8 mouse cellular contexts compared by ENCODE assay signal in genomic region chr10:80248971-80249640, GRCm38 (mm10). TPM values are rescaled to one million over a fixed set of nuclear protein-coding genes. Genes with fewer than 3 reads are reported as not detected.
DNase-seq lines count a peak whose midpoint lies in the region; ATAC-seq lines count a peak whose summit lies in the region.

Ndufs7 (plus strand) TSS chr10:80249121.

- no peaks in the 10 kb centered on the region for H3K27me3 ChIP-seq in intestine, embryonic 14.5 days (replicated peaks; ENCODE audit: control insufficient read depth, insufficient read depth, low read length)

- peaks cover 10% of the 10 kb centered on the region for H3K4me1 ChIP-seq in intestine, embryonic 14.5 days (replicated peaks; ENCODE audit: control insufficient read depth, insufficient read depth, low read length)

- peak within 1 kb of the TSS; percentile 86 for H3K9ac ChIP-seq in intestine, embryonic 14.5 days (ENCODE audit: low read length)

- H3K4me2 ChIP-seq in intestine, embryonic 14.5 days (ENCODE audit: low read length): peak within 1 kb of the TSS; percentile 91

- H3K36me3 ChIP-seq in intestine, embryonic 14.5 days (ENCODE audit: control insufficient read depth, insufficient read depth, low read length): peaks cover 24% of the 10 kb centered on the region

- no peaks in the 10 kb centered on the region for H3K9me3 ChIP-seq in intestine, embryonic 14.5 days (ENCODE audit: control insufficient read depth, low read length)

- intact Hi-C loops in left cerebral cortex, postnatal 14 days (cut with DNase I): loop anchor here (5.0 kb wide), 1 partner anchor 52 kb away; no protein-coding TSS in a partner anchor

- peak; percentile 94 to 97 for DNase-seq in adrenal gland, adult 18-20 months (ENCODE audit: low spot score in 2 of 2)
- DNase-seq in embryo, embryonic 11 days: peak; percentile 93
- peak; percentile 89 for DNase-seq in gastrocnemius, postnatal 25 days
- peak; percentile 99 for DNase-seq in intestine, embryonic 14.5 days (ENCODE audit: low spot score)
- DNase-seq in left cerebral cortex, postnatal 14 days (ENCODE audit: low spot score in 2 of 2): peak; percentile 97 to 98
- DNase-seq in mesoderm, embryonic 11.5 days (ENCODE audit: low read depth, low spot score): peak; percentile 94
- DNase-seq in right cerebral cortex, postnatal 36 days (ENCODE audit: low spot score in 2 of 2): peak; percentile 92 to 93
- DNase-seq in yolk sac, embryonic 10.5 days (ENCODE audit: low spot score): peak; percentile 92

- peak within 1 kb of the TSS; percentile 94 for H3K4me3 ChIP-seq in intestine, embryonic 14.5 days (ENCODE audit: low read depth, low read length)

- ATAC-seq in intestine, embryonic 14.5 days (replicated peaks; ENCODE audit: low FRiP score, low TSS enrichment, low read depth): peak; percentile 90

- H3K27ac ChIP-seq in intestine, embryonic 14.5 days (ENCODE audit: low read depth): peak within 1 kb of the TSS; percentile 91

- under 1% methylated on average over 53 of the region's 53 CpGs for WGBS in intestine, embryonic 14.5 days

RNA-seq across cellular contexts. Expression of gene Ndufs7, which starts in this region (rescaled TPM):
- total RNA-seq in adrenal gland, adult 18-20 months (2021): 100 to 1,000 TPM; 294 to 370 TPM
- total RNA-seq in gastrocnemius, postnatal 25 days (2021): 100 to 1,000 TPM; 508 to 524 TPM
- 453 and 498 TPM in 2 replicates for polyA plus RNA-seq in intestine, embryonic 14.5 days (2014; fragmentation: Nextera tagmentation; extraction: Ambion mirVana)
- 100 to 1,000 TPM; 171 to 187 TPM for total RNA-seq in left cerebral cortex, postnatal 14 days (2021)

Comparison
In these comparisons a context has a peak if more than half of its experiments do, and no peak if none do; other contexts are left out.
1. Peak in every context shown above with its lines: DNase-seq, ATAC-seq, H3K4me3 ChIP-seq and H3K27ac ChIP-seq.